Mouse (Mus musculus) heart, postnatal 0 days (tissue): ENCODE data around the gene Vdac2.

Source experiments
- CTCF ChIP-seq: IDR thresholded peaks from 2 replicates; pipeline ENCODE4 v1.5.1; 2016; ENCODE audit warnings: antibody characterized with exemption, control low read depth, low read depth
- EP300 ChIP-seq: IDR thresholded peaks from 2 replicates; pipeline ENCODE4 v1.6.1; 2016; ENCODE audit warnings: antibody characterized with exemption, low read depth

DNA sequence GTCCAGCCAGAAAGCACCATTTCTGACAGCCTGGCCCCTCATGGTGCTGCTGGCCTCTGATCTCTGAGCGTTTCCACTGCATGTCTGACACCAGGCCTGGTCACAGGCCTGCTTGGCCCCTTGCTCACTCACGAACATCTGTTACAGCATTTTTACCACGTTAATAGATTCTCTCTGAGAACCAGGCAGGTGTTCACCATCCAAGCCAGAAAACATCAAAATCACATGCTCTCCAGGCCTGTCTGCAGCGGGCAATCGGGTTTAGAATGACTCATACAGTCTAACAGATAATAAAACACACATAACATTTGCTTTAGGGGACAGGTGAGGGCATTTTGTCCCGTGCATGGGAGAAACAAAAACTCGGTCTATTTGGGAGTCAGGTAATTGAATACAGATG lies 41.3 kb downstream of the Vdac2 start:
- TF ChIP-seq CTCF = no peak
- TF ChIP-seq EP300 = no peak
